Mouse (Mus musculus): ENCODE measurements around the gene Slc25a12. TPM values are rescaled to one million over a fixed set of nuclear protein-coding genes. Genes with fewer than 3 reads are reported as not detected.
A peak's percentile ranks its signal among the peaks of the same experiment; 100 is the strongest.

Gene Slc25a12
- polyA plus RNA-seq, 1 experiment from 2014 or later: 119 TPM

DNA sequence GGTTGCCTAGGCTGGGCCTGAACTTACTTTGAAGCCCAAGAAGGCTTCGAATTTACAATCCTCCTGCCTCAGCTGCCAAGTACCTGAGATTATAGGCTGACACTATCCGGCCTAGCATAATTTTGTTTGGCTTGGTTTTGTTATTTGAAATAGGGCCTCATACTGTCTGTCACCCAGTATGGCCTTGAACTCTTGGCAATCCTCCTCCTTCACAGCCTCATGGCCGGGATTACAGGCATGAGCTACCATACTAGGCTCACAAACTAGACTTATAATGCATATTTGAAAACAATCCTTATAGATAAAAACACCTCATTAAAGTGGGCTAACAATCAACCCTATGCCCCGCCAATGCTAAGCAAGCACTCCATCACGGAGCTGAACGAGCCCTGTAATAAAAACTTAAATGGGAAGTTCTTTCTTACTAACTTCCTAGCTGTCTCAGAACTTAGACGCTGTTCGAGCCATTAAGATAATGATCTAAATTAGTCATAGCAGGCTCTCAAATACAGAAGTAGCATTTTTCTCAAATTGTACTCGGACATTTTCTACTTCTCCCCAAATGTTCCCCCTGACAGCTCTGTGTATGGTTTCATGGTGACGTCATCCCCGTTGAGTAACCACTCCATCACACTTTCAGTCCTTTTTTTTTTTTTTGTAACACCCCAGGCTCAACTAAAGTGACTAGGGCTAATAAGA is 40.6 kb downstream of the Slc25a12 start:
- H3K36me3 ChIP-seq: peaks cover 25% of the 10 kb centered on the region
- no peaks in the 10 kb centered on the region for H3K9me3 ChIP-seq (replicated peaks)
- 81% methylated on average over 11 of the region's 11 CpGs for WGBS
- H3K27me3 ChIP-seq (replicated peaks): no peaks in the 10 kb centered on the region
- H3K4me1 ChIP-seq: no peaks in the 10 kb centered on the region
- H3K4me3 ChIP-seq (replicated peaks): no peak overlapping the region
- H3K9ac ChIP-seq (replicated peaks): no peak overlapping the region
- no peak overlapping the region for H3K27ac ChIP-seq (replicated peaks)
- ATAC-seq (ENCODE audit: low FRiP score): no peak
- no peak overlapping the region for H3K4me2 ChIP-seq

GRCm38 (mm10) chr2:71323886-71324285 is 43.7 kb downstream of the Slc25a12 start:
- H3K4me3 ChIP-seq (replicated peaks): no peak overlapping the region
- no peaks in the 10 kb centered on the region for H3K9me3 ChIP-seq (replicated peaks)
- no peak overlapping the region for H3K4me2 ChIP-seq
- H3K4me1 ChIP-seq: no peaks in the 10 kb centered on the region
- no peak for ATAC-seq (ENCODE audit: low FRiP score)
- H3K27ac ChIP-seq (replicated peaks): no peak overlapping the region
- WGBS: 86% methylated on average over 7 of the region's 7 CpGs
- peaks cover 36% of the 10 kb centered on the region for H3K36me3 ChIP-seq
- no peaks in the 10 kb centered on the region for H3K27me3 ChIP-seq (replicated peaks)
- H3K9ac ChIP-seq (replicated peaks): no peak overlapping the region

DNA sequence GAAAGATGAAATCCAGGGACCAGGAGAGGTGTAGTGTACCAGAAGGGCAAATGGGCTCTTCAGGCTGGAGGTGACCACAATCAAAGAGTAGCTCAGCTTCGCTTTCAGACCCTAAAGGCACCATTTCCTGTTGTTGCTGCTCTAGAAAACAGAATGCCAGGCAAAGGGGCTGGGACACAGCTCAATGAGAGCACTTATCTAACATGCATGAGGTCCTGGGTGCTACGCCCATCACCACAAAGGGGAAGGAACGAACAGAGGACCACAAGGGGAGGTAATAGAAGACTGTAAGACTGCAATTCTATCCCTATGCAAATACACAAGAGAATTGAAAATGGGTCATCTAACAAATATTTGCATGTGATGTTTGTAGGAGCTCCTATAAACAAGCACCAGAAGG is 46.1 kb downstream of the Slc25a12 start:
- ATAC-seq (ENCODE audit: low FRiP score): no peak
- no peak overlapping the region for H3K9ac ChIP-seq (replicated peaks)
- no peaks in the 10 kb centered on the region for H3K4me1 ChIP-seq
- peaks cover 48% of the 10 kb centered on the region for H3K36me3 ChIP-seq
- no peak overlapping the region for H3K27ac ChIP-seq (replicated peaks)
- H3K9me3 ChIP-seq (replicated peaks): no peaks in the 10 kb centered on the region
- H3K4me2 ChIP-seq: no peak overlapping the region
- WGBS: 86% methylated on average over 3 of the region's 3 CpGs
- H3K4me3 ChIP-seq (replicated peaks): no peak overlapping the region
- H3K27me3 ChIP-seq (replicated peaks): no peaks in the 10 kb centered on the region

DNA sequence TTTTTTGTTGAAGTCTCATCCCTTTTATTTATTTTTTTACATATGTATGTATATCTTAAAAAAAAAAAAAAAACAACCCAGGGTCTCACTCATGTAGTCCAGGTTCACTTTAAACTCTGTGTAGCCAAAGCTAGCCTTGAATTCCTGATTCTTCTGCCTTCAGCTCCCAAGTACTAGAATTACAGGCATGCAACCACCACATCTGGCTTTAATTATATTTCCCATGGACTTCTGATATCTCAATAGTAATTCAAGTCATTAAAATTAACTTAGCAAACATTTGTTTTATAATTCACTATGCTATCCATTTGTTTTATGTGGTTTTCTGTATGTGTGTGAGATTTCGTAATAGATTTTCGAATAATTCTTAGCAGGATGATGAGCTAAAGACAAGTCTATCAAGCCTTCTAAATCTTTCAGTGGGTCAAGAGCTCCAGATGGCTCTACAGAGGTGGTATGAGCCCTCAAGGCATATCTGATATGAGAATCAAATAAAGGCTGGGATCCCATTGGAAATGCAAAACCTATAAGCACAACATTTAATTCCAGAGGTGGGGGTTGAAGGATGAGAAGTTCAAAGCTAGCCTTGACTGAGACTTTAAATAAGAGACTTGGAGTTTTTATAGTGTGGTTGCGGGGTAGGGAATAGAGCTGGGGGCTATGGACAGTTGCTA is 51.3 kb downstream of the Slc25a12 start:
- WGBS: 93% methylated on average over 3 of the region's 3 CpGs
- H3K27ac ChIP-seq (replicated peaks): no peak overlapping the region
- peaks cover 10% of the 10 kb centered on the region; the same call in 1 of the 2 replicates for H3K4me1 ChIP-seq
- H3K9ac ChIP-seq (replicated peaks): no peak overlapping the region
- H3K4me3 ChIP-seq (replicated peaks): no peak overlapping the region
- ATAC-seq (ENCODE audit: low FRiP score): no peak
- no peaks in the 10 kb centered on the region for H3K9me3 ChIP-seq (replicated peaks)
- no peak overlapping the region for H3K4me2 ChIP-seq
- peaks cover 51% of the 10 kb centered on the region for H3K36me3 ChIP-seq
- no peaks in the 10 kb centered on the region for H3K27me3 ChIP-seq (replicated peaks)

DNA sequence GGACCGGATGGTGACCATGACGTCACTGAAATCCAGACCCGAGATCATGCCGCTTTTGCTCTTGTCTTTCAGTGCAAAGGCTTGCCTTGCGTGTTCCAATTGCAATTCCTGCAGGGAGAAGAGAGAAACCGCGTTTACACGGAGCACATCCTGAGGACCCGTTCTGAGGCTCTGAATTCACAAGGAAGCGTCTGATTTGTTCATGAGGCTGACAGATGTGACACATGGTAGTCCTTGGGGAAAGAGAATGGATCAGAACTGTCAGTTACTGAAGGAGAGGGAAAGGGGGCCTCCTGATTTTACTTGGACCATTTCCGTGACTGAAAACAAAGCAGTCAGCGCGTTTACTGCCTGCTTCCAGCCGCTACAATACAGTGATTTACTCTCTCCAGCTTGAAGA is 52.5 kb downstream of the Slc25a12 start:
- Histone ChIP-seq H3K4me3 (replicated peaks) (no peak overlapping the region), H3K9me3 (replicated peaks) (no peaks in the 10 kb centered on the region), H3K4me2 (peak overlapping the region; percentile 22), H3K36me3 (peaks cover 53% of the 10 kb centered on the region), H3K9ac (replicated peaks) (no peak overlapping the region), H3K4me1 (peaks cover 10% of the 10 kb centered on the region; the same call in 1 of the 2 replicates), H3K27me3 (replicated peaks) (no peaks in the 10 kb centered on the region), H3K27ac (replicated peaks) (no peak overlapping the region)
- 15% methylated on average over 14 of the region's 14 CpGs for WGBS
- ATAC-seq (ENCODE audit: low FRiP score): no peak

DNA sequence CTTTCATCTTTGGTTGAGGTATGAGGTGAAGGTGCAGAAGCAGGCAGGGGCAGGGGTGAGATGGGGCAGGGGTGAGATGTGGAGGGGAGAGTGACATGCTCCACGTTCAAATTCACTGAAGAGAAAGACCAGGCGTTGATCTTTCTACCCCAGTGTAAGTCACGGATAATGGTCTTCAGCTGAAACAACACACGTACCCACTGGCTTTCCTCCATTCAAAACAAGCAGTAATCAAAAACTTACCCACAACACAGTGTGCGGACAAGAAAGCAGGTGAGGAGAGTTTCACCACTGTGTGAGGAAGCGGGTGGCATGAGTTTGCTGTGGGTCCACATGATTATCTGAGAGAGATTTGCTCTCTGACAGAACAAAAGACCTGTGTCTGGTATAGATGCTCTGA is 53.5 kb downstream of the Slc25a12 start:
- H3K9me3 ChIP-seq (replicated peaks): no peaks in the 10 kb centered on the region
- no peak overlapping the region for H3K9ac ChIP-seq (replicated peaks)
- ATAC-seq (ENCODE audit: low FRiP score): no peak
- no peak overlapping the region for H3K27ac ChIP-seq (replicated peaks)
- no peaks in the 10 kb centered on the region for H3K27me3 ChIP-seq (replicated peaks)
- H3K4me1 ChIP-seq: peaks cover 10% of the 10 kb centered on the region; the same call in 1 of the 2 replicates
- H3K4me3 ChIP-seq (replicated peaks): no peak overlapping the region
- H3K4me2 ChIP-seq: no peak overlapping the region
- WGBS: 79% methylated on average over 6 of the region's 6 CpGs
- H3K36me3 ChIP-seq: peaks cover 51% of the 10 kb centered on the region

DNA sequence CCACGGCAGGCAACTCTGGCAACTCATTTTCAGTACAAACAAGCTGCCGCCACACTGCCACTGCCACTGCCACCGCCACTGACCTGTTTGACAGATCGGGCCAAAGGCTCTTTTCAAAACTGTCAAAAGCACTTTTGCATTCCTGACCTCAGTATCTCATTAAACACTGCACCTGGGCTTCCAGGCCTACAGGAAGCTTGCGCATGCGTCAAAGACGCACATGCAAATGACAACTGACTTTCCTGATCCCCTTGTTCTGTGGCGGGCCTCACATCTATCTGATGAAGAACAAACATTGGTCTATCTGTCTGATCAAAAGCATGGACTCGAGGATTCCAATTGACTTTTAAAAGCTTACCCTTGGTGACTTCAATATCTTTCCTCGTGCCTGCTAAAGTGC is 55.5 kb downstream of the Slc25a12 start:
- peaks cover 51% of the 10 kb centered on the region for H3K36me3 ChIP-seq
- 82% methylated on average over 10 of the region's 10 CpGs for WGBS
- no peaks in the 10 kb centered on the region for H3K27me3 ChIP-seq (replicated peaks)

GRCm38 (mm10) chr2:71309726-71310125 is 57.8 kb downstream of the Slc25a12 start:
- Histone ChIP-seq H3K36me3 (peaks cover 63% of the 10 kb centered on the region), H3K27ac (replicated peaks) (no peak overlapping the region), H3K9ac (replicated peaks) (no peak overlapping the region), H3K4me1 (0 out of 2 replicates have a peak, but pooled peaks cover under 1% of the 10 kb centered on the region), H3K4me2 (no peak overlapping the region), H3K27me3 (replicated peaks) (no peaks in the 10 kb centered on the region), H3K4me3 (replicated peaks) (no peak overlapping the region), H3K9me3 (replicated peaks) (no peaks in the 10 kb centered on the region)
- 46% methylated on average over 2 of the region's 2 CpGs for WGBS
- ATAC-seq (ENCODE audit: low FRiP score): no peak

More for the DNA sequence above, 55.5 kb downstream of the Slc25a12 start:
- Histone ChIP-seq H3K27ac (replicated peaks) (no peak overlapping the region), H3K4me3 (replicated peaks) (no peak overlapping the region), H3K9ac (replicated peaks) (no peak overlapping the region), H3K4me2 (no peak overlapping the region), H3K9me3 (replicated peaks) (no peaks in the 10 kb centered on the region), H3K4me1 (peaks cover 10% of the 10 kb centered on the region; the same call in 1 of the 2 replicates)
- ATAC-seq (ENCODE audit: low FRiP score): no peak

GRCm38 (mm10) chr2:71306357-71306756 is 61.2 kb downstream of the Slc25a12 start:
- Histone ChIP-seq H3K9ac (replicated peaks) (no peak overlapping the region), H3K9me3 (replicated peaks) (no peaks in the 10 kb centered on the region), H3K4me2 (no peak overlapping the region), H3K36me3 (peaks cover 45% of the 10 kb centered on the region), H3K27ac (replicated peaks) (no peak overlapping the region), H3K4me1 (0 out of 2 replicates have a peak, but pooled peaks cover 2% of the 10 kb centered on the region), H3K4me3 (replicated peaks) (no peak overlapping the region), H3K27me3 (replicated peaks) (no peaks in the 10 kb centered on the region)
- no peak for ATAC-seq (ENCODE audit: low FRiP score)

GRCm38 (mm10) chr2:71304821-71305220 is 62.7 kb downstream of the Slc25a12 start:
- H3K27ac ChIP-seq (replicated peaks): no peak overlapping the region
- H3K4me3 ChIP-seq (replicated peaks): no peak overlapping the region
- no peak overlapping the region for H3K9ac ChIP-seq (replicated peaks)
- peaks cover 35% of the 10 kb centered on the region for H3K36me3 ChIP-seq
- no peaks in the 10 kb centered on the region for H3K9me3 ChIP-seq (replicated peaks)
- 0 out of 2 replicates have a peak, but pooled peaks cover 2% of the 10 kb centered on the region for H3K4me1 ChIP-seq
- H3K27me3 ChIP-seq (replicated peaks): no peaks in the 10 kb centered on the region
- WGBS: 54% methylated on average over 3 of the region's 3 CpGs
- ATAC-seq (ENCODE audit: low FRiP score): no peak
- H3K4me2 ChIP-seq: no peak overlapping the region

- no peak overlapping the region for H3K27ac ChIP-seq (replicated peaks)
- ATAC-seq (ENCODE audit: low FRiP score): no peak
These were observed 64.3 kb downstream of the Slc25a12 start for GRCm38 (mm10) chr2:71303221-71303620.

DNA sequence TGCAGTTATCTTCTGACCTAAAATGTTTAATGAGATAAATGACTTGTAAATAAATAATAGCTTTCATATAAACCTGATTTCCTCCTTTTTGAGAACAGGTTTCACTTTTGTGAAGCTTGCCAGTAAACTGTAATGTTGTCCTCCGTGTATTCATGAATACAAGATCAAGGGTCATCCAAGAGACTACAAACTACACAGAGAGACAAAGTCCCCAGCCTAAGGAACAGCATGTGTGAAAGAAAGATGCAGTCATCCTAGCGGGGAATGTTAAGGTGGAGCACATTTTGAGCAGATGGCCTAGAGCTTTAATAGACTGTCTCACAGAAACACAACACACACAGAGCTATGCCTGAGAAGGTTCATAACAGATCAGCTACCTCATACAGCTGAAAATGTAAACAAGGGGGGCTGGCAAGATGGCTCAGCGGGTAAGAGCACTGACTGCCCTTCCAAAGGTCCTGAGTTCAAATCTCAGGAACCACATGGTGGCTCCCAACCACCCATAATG is 65.3 kb downstream of the Slc25a12 start:
- H3K4me2 ChIP-seq: no peak overlapping the region
- H3K9me3 ChIP-seq (replicated peaks): no peaks in the 10 kb centered on the region
- H3K36me3 ChIP-seq: peaks cover 31% of the 10 kb centered on the region
- H3K9ac ChIP-seq (replicated peaks): no peak overlapping the region
- no peaks in the 10 kb centered on the region for H3K27me3 ChIP-seq (replicated peaks)
- 0 out of 2 replicates have a peak, but pooled peaks cover 2% of the 10 kb centered on the region for H3K4me1 ChIP-seq
- H3K27ac ChIP-seq (replicated peaks): no peak overlapping the region
- no peak for ATAC-seq (ENCODE audit: low FRiP score)
- 70% methylated on average over 3 of the region's 3 CpGs for WGBS
- no peak overlapping the region for H3K4me3 ChIP-seq (replicated peaks)

More at GRCm38 (mm10) chr2:71303221-71303620, 64.3 kb downstream of the Slc25a12 start:
- no peak overlapping the region for H3K4me3 ChIP-seq (replicated peaks)
- no peaks in the 10 kb centered on the region for H3K27me3 ChIP-seq (replicated peaks)
- H3K9ac ChIP-seq (replicated peaks): no peak overlapping the region
- 0 out of 2 replicates have a peak, but pooled peaks cover 2% of the 10 kb centered on the region for H3K4me1 ChIP-seq
- peaks cover 32% of the 10 kb centered on the region for H3K36me3 ChIP-seq
- no peaks in the 10 kb centered on the region for H3K9me3 ChIP-seq (replicated peaks)
- no peak overlapping the region for H3K4me2 ChIP-seq
